ENCODE assay signal across 22 mouse cellular contexts in the genomic region with DNA sequence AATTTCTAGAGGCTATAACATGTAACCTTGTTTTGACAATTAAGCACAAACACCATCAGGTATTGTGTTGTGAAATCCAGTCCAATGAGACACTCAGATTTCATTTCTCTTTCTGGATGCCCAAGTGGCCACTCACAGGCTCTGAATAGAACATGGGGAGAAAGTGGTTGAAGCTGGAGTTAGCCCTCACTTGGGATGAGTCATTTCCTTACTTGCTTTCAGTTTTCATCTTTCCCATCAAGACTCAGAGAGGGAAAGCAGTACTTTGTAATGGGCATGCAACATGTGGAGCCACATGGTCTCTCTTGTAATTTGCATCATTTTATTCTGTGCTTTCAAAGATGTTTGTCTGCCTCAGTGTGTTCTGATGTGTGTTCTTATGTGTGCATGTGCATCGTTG.
DNase-seq lines count a peak whose midpoint lies in the region; ATAC-seq lines count a peak whose summit lies in the region.
"Had no signal": no experiment of that assay in that cellular context is flagged by ENCODE, and none has a peak within 500 bp of the region (broad histone marks: within the 10 kb centered on the region; RNA-seq: fewer than 3 reads in every experiment).

No protein-coding gene starts in this region.

- no peaks in the 10 kb centered on the region for H3K36me3 ChIP-seq in forebrain, embryonic 11.5 days (ENCODE audit: control insufficient read depth, insufficient read depth, low read length)
- H3K36me3 ChIP-seq: embryonic facial prominence, embryonic 10.5 days; embryonic facial prominence, embryonic 12.5 days; forebrain, embryonic 10.5 days; forebrain, embryonic 15.5 days had no signal

- no peaks in the 10 kb centered on the region for H3K27me3 ChIP-seq in forebrain, embryonic 11.5 days (ENCODE audit: control insufficient read depth, insufficient read depth, low read length)
- H3K27me3 ChIP-seq: embryonic facial prominence, embryonic 12.5 days; forebrain, embryonic 13.5 days; forebrain, embryonic 15.5 days had no signal

- WGBS in forebrain, embryonic 11.5 days: 91% methylated on average over 1 of the region's 1 CpGs

- H3K9me3 ChIP-seq in forebrain, embryonic 11.5 days (ENCODE audit: control insufficient read depth, low read length): no peaks in the 10 kb centered on the region
- H3K9me3 ChIP-seq: embryonic facial prominence, embryonic 10.5 days; embryonic facial prominence, embryonic 12.5 days; forebrain, embryonic 10.5 days; forebrain, embryonic 13.5 days; forebrain, embryonic 15.5 days had no signal

- no peak for ATAC-seq in frontal cortex, adult (ENCODE audit: low TSS enrichment)
- ATAC-seq in forebrain, embryonic 11.5 days (replicated peaks; ENCODE audit: low FRiP score): no peak
- ATAC-seq: activated CD4-positive, CD25-positive, alpha-beta regulatory T cell, adult 4 months; forebrain, embryonic 13.5 days; forebrain, embryonic 15.5 days had no signal

- H3K4me3 ChIP-seq in forebrain, embryonic 11.5 days (ENCODE audit: low read depth, low read length): no peak overlapping the region
- H3K4me3 ChIP-seq: embryonic facial prominence, embryonic 10.5 days; embryonic facial prominence, embryonic 12.5 days; erythroblast, embryonic 14.5 days; forebrain, embryonic 10.5 days; forebrain, embryonic 13.5 days; forebrain, embryonic 15.5 days had no signal

- no peak overlapping the region for H3K9ac ChIP-seq in forebrain, embryonic 11.5 days (ENCODE audit: low read length)
- H3K9ac ChIP-seq: embryonic facial prominence, embryonic 12.5 days; forebrain, embryonic 13.5 days; forebrain, embryonic 15.5 days; forebrain, postnatal 0 days had no signal

- H3K4me2 ChIP-seq in forebrain, embryonic 11.5 days (ENCODE audit: low read depth, low read length, severe bottlenecking): no peak overlapping the region
- H3K4me2 ChIP-seq: embryonic facial prominence, embryonic 12.5 days; forebrain, embryonic 13.5 days; forebrain, embryonic 15.5 days had no signal

- DNase-seq in 3T3-L1 (ENCODE audit: low read depth, low spot score): peak; percentile 2
- DNase-seq in 416B (ENCODE audit: low read depth): peak; percentile 61
- DNase-seq in NIH3T3 (ENCODE audit: low read depth): peak; percentile 59
- no peak for DNase-seq in forebrain, embryonic 11.5 days (ENCODE audit: low spot score)
- DNase-seq in T-cell, adult 2 months (ENCODE audit: low spot score): no peak
- DNase-seq: adrenal gland, adult 8-10 months; adrenal gland, postnatal 14 days; adrenal gland, postnatal 36 days; cerebellum, adult 11-12 months; cerebellum, adult 2 months; cerebellum, adult 9-10 months; cerebellum, postnatal 10 days; cerebellum, postnatal 25 days had no signal

- no peaks in the 10 kb centered on the region for H3K4me1 ChIP-seq in forebrain, embryonic 11.5 days (replicated peaks; ENCODE audit: control insufficient read depth, insufficient read depth, low read length)
- H3K4me1 ChIP-seq: embryonic facial prominence, embryonic 10.5 days; embryonic facial prominence, embryonic 12.5 days; forebrain, embryonic 10.5 days; forebrain, embryonic 13.5 days; forebrain, embryonic 15.5 days had no signal

- H3K27ac ChIP-seq in forebrain, embryonic 11.5 days (ENCODE audit: low read depth, low read length): no peak overlapping the region
- H3K27ac ChIP-seq: embryonic facial prominence, embryonic 10.5 days; embryonic facial prominence, embryonic 12.5 days; forebrain, embryonic 10.5 days; forebrain, embryonic 13.5 days; forebrain, embryonic 15.5 days had no signal

Comparison
In these comparisons a context has a peak if more than half of its experiments do, and no peak if none do; other contexts are left out.
1. DNase-seq: peak in 3T3-L1 (single experiment), 416B (single experiment) and NIH3T3 (single experiment); none in forebrain, embryonic 11.5 days (single experiment) and T-cell, adult 2 months (single experiment).